Mouse (Mus musculus) embryo, embryonic 9.5 days (tissue): ENCODE measurements around the gene Wfikkn1.

ENCODE experiments used
- DNase-seq: peaks from one replicate; pipeline ENCODE4 v3.0.0-alpha.2; 2017; ENCODE audit errors: extremely low spot score

The Wfikkn1 gene

GRCm38 (mm10) chr17:25880196-25880910 lies at the start of gene Wfikkn1:
Gene Wfikkn1, minus strand, starts transcription at chr17:25880858.
- DNase-seq = peak; percentile 88

GRCm38 (mm10) chr17:25925348-25925747 lies 44.7 kb upstream of the Wfikkn1 start:
- DNase-seq = no peak

DNA sequence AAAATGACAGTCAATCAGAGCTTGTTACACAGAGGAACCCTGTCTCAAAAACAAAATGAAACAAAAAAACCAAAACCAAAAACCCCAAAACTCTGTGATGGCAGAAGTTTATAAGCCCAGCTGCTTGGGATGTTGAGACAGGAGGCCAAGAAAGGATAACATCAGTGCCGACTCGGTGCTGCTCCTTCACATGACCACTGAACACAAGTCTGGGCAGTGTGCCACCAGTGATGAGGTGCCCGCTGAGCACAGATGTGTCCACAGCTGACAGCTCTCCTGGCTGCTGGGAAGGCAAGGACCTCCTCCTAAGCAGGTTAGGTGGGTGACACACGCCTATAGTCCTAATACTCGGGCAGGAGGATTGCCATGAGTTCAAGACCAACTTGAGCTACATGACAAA lies 41.5 kb upstream of the Wfikkn1 start:
- no peak for DNase-seq

DNA sequence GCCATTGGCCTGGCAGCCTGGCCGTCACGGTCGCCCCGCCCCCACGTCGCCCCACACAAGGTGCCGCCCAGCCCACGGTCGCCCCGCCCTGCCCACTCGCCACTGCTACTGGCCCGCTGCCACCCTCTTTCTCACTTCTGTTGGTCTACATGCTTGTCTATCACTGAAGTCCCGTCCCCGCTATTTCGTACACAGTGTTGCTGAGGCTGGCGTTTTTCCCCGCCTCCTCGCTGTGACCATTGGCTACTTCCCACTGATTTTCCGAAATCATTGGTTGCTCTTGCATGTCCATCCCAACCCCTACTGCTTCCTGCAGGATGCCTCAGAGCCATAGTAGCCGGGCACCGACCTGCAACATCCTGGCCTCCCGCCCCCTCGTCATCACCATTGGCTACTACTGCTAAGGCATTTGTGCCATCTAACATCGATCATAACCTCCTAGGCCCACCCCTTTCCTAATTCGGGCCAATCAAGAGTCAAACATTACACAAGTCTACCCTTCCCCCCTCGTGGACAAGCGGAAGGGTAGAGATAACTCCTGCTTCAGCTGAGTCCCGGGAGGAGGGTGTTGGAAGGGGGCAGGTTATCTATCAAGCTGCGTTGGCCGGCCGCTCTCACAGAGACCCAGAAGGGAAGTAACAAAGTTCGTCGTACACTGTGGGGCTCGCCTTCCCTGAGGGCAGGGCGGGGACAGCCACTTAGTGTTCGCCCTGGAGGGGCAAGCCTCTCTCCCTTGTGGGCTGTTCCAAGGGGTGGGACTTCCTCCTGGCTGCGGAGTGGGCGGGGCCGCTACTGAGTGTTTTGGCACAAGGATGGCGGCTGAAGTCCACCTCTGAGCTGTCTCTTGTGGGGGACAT lies 39.4 kb upstream of the Wfikkn1 start:
- peak; percentile 99 for DNase-seq

- DNase-seq = no peak
These were observed 38.6 kb upstream of the Wfikkn1 start, which contains the start of gene Rab40c for GRCm38 (mm10) chr17:25919144-25919785. Gene Rab40c, minus strand, starts transcription at chr17:25919727.

GRCm38 (mm10) chr17:25918037-25918750 lies 37.5 kb upstream of the Wfikkn1 start:
- DNase-seq = no peak

DNA sequence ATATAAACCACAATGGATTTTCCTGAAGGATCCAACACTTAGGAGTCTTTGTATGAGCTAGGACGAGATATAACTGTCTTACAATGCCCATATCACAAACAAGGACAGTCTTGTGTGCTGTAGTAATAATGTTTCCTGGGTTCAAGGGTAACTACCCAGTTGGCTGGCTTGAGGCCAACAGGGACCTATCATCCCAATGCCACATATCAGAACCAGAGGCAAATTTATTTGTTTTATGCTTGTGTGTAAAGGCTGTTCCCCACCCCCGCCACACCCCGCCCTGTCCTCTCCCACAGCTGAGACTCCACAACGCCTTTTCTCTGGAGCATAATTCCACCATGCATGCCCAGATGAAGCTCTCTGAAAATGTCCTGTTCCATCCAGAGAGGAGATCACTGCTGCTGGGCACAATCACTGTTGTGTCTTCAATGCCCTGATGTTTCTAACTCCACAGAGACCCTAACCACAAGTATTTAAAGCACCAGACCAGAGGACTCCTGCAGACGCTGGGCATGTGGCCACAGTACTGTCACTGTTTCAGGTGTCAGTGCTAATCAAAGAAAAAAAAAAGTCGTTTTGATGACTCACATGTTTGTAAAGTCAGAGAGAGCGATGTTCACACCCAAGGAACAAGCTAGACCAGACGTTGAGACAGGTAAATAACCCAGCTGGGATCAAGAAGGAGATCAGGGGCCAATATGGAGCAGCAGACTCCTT lies 36.4 kb upstream of the Wfikkn1 start:
- DNase-seq = no peak

GRCm38 (mm10) chr17:25914295-25914694 lies 33.6 kb upstream of the Wfikkn1 start:
- no peak for DNase-seq

GRCm38 (mm10) chr17:25913877-25914275 lies 33.2 kb upstream of the Wfikkn1 start:
- no peak for DNase-seq

DNA sequence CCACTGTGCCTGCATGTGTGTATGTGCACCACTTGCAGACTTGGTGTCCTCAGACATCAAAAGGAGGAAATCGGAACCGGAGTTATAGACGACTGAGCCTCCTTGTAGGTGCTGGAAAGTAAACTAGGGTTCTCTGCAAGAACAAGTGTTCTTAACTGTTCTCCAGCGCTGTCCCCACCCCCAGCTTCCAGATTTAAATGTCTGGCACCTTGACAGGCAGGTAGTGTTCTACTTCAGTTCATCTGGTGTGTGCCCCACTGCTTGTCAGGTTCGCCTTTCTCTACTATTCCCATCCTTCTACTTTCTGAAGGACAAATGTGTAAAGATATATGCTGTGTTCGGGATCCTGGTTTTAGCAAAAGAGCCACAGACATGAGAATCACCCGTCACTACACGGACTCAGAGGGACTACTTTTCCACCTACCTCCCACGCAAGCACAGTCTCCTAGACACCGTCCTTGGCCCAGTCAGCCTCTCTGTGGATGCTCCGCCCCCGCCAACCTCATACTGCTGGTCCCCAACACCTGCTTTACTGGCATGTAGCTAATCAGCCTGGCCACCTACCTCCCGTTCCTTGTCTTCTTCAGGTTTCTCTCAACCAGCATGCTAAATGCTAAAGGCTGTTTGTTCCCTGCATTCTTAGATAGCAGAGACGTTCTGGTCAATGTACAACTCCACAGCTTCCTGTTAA lies 32.7 kb upstream of the Wfikkn1 start:
- DNase-seq = no peak

DNA sequence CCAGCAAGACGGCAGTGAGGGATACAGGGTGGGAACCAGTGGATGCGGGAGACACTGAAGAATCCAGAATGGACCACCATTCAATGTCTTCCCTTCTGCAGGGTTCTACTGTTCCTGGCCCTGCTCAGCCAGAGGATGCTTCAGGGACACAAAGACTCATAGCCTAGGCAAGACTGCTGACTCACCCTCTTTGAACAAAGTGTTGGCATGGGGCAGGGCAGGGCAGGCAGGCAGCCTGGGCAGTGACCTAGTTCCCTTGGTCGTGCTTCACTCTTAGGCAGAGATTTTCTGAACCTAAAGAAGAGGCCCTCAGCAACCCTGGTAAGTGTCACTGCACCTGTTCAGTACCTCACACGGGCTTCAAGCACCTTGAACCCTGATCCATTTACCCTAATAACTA lies 31.2 kb upstream of the Wfikkn1 start:
- no peak for DNase-seq

- DNase-seq = no peak
These were observed 27.0 kb upstream of the Wfikkn1 start for GRCm38 (mm10) chr17:25907640-25908039.

DNA sequence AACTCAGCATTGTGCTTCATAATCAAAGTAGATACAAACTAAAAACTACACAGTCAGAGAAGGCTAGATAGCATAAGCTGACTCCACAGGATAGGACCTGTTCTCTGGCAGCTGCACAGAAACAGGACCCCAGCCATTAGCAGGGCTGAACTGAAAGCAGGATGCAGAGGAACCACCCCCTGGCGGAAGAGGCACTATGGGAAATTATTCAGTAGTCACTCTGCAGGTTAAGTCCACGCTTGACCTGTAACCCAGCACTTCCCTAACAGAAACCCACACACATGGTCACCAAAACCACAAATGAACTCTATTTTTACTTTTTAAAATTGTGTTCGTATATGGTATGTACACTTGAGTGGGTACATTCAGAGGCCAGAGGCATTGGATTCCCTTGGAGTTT lies 22.4 kb upstream of the Wfikkn1 start:
- no peak for DNase-seq

DNA sequence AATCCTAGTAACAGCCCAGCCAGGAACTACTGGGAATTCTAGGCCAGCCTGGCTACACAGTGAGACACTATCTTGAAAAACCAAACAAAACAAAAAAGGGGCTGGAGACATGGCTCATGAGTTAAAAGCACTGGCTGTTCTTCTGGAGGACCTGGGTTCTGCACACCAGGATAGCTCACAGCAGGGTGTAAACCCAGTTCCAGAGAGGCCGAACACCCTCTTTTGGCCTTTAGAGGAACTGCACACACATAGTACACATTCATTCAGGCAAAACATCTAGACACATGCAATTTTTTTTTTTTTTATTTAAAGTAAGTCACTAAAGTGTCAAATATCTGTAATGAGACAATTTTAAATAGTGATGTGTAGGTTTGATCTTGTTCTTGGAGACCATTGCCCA lies 19.5 kb upstream of the Wfikkn1 start:
- no peak for DNase-seq

DNA sequence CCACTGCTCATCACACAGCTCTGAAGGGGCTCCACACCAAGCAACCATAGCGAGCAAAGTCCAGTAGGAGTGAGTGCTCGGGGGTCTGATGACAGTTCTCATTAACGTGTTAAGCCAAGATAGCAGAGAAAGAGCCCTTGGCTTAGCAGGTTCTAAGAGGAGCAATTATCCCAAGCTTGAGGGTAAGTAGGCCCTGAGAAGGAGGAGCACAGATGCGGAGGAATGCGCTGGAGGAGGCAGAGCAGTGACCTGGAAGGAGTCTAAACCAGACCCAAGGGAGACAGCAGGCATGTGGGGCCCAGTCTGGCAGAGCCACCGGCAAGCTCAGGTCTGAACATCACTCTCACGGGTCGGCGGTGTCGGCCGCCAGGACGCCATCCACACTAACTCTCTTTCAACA lies 15.2 kb upstream of the Wfikkn1 start:
- DNase-seq = no peak

- DNase-seq = no peak
These were observed 14.8 kb upstream of the Wfikkn1 start for GRCm38 (mm10) chr17:25895415-25895814.

DNA sequence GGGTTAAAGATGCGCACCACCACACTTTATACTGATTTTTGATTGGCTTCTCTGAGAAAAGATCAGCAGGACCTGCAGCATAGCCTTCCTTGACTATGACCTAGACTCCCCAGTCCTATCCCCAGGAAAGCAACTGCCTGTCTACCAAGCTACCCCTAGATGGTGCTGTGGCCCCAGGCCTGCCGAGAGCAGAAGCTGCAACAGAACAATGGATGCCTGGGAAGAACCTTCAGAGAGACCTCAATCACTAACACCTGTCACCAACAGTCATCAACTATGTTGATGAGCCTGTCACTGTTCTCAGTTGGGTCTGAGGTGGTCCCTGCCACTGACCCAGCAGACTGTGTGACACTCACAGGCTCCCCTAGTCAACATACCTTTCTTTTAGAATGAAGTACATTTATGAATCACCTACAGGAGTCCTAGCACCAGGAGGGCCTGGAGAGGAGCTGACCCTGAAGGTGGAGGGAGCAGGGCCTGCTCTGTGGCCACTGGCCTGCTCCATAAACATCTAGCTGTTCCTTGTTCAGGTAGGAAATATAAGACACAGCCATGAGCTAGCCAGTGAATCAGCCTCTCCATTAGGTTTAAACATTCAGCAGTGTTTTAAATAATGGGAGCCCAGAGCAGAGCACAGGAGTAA lies 13.4 kb upstream of the Wfikkn1 start:
- peak; percentile 71 for DNase-seq

DNA sequence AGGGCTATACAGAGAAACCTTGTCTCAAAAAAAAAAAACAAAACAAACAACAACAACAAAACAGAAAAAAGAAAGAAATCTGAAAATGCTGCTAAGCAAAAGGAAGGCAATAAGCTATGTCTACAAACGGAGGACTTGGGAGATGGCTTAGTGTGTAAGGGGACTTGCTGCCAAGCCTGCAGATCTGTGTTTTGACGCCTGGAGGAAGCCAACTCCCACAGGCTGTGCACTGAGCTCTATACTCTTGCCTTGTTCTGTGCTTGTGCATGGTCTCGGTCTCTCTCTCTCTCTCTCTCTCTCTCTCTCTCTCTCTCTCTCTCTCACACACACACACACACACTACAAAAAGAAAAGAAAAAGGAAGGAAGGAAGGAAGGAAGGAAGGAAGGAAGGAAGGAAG lies 8.2 kb upstream of the Wfikkn1 start:
- DNase-seq = no peak

DNA sequence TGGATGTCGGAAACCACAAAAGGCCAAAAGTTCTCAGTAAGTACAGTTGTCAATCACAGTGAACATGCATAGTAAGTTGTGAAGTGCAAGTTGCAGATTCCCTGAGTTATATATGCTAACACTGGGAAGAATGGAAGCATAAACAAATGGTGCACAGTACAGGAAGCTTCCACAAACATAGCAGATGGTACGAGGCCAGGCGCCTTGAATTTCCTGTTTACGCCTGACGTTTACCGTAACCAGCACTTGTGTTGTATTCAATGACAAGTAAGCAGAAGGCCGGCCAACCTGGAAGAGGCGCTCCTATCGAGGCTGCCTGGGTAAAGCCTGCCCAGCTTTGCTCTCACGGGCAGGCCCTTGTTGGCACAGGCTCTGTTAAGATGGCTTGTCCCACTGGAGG lies 6.8 kb upstream of the Wfikkn1 start:
- no peak for DNase-seq

DNA sequence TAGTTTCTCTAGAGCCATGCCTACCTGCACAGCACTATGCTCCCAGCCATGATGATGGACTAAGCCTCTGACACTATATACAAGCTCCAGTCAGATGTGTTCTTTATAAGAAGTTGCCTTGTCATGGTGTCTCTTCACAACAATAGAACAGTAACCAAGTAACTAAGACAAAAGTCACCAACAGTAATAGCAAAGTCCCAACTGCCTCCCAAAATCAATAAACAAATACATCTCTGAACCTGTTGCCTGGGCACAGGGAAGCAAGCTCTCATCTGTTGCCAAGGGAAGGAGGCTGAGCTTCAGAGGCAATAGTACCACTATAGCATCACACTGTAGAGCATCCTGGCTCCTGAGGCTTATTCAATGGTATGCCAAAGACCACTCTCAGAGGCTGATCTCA lies 6.1 kb upstream of the Wfikkn1 start:
- no peak for DNase-seq
